8 mouse cellular contexts compared by ENCODE assay signal in the genomic region with DNA sequence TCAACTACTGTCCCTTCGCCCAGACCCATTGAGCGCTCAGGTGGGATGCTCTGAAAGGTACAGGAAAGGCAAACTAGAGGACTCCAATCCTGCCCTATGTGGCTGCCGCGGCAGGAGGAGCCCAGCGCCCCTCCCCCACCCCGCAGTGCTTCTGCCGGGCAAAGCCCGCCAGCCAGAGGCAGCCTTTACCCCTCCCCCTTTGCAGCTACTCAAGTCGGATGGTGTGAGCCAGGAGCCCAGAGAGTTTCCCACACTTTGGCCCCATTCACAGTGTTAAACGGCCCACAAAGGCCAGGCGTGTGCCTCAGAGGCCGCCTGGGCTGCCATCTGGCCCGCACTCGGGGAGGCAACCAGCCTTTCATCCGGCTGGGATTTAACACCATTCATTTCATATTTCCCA. TPM values are rescaled to one million over a fixed set of nuclear protein-coding genes. Genes with fewer than 3 reads are reported as not detected.
A peak's percentile ranks its signal among the peaks of the same experiment; 100 is the strongest.
DNase-seq lines count a peak whose midpoint lies in the region; ATAC-seq and TF ChIP-seq lines count a peak whose summit lies in the region.

No protein-coding gene starts in this region.

- no peak overlapping the region for H3K27ac ChIP-seq in lung, embryonic 14.5 days (ENCODE audit: low read depth)
- H3K27ac ChIP-seq in cerebellum, adult 2 months (ENCODE audit: insufficient read depth, low read length), result no peak overlapping the region
- peak overlapping the region; percentile 68; the same call in 1 of the 2 replicates for H3K27ac ChIP-seq in forebrain, embryonic 14.5 days (ENCODE audit: low read depth, low read length)
- peak overlapping the region; percentile 77 for H3K27ac ChIP-seq in limb, embryonic 10.5 days

- 0 out of 2 replicates have a peak overlapping the region, but pooled peaks have one; percentile 7 for H3K4me3 ChIP-seq in lung, embryonic 14.5 days (ENCODE audit: low read depth, low read length)
- no peak overlapping the region for H3K4me3 ChIP-seq in cerebellum, adult 2 months (replicated peaks; ENCODE audit: insufficient read depth, low read depth, low read length)
- 0 out of 2 replicates have a peak overlapping the region, but pooled peaks have one; percentile 1 for H3K4me3 ChIP-seq in forebrain, embryonic 14.5 days (ENCODE audit: low read depth, low read length)
- H3K4me3 ChIP-seq in limb, embryonic 10.5 days, result peak overlapping the region; percentile 38

- H3K4me1 ChIP-seq in lung, embryonic 14.5 days (ENCODE audit: insufficient read depth), result peaks cover 11% of the 10 kb centered on the region
- H3K4me1 ChIP-seq in cerebellum, adult 2 months (ENCODE audit: control insufficient read depth, insufficient read depth, low read length), result peaks cover 29% of the 10 kb centered on the region
- peaks cover 55% of the 10 kb centered on the region for H3K4me1 ChIP-seq in forebrain, embryonic 14.5 days (ENCODE audit: control insufficient read depth, insufficient read depth, low read length)
- peaks cover 61% of the 10 kb centered on the region for H3K4me1 ChIP-seq in limb, embryonic 10.5 days

- DNase-seq in lung, embryonic 14.5 days, result peak; percentile 70
- DNase-seq in lung, postnatal 14 days, result no peak
- DNase-seq in cerebellum, adult 2 months, result peak; percentile 69 to 81
- DNase-seq in forebrain, embryonic 14.5 days (ENCODE audit: low spot score), result peak; percentile 97
- peak; percentile 78 for DNase-seq in limb, embryonic 10.5 days (ENCODE audit: low spot score)
- peak; percentile 96 for DNase-seq in retina, embryonic 14.5 days (ENCODE audit: low spot score)
- no peak for DNase-seq in adrenal gland, adult 8-10 months
- no peak for DNase-seq in c-Kit-positive CD71-positive TER-119-positive erythroid progenitor cells, embryonic 14.5 days (ENCODE audit: low spot score)

- 0 out of 2 replicates have a peak, but pooled peaks have one; percentile 33 for ATAC-seq in lung, embryonic 14.5 days (ENCODE audit: insufficient read depth)
- peak; percentile 64 for ATAC-seq in forebrain, embryonic 14.5 days

- 1% methylated on average over 15 of the region's 15 CpGs for WGBS in lung, embryonic 14.5 days
- WGBS in cerebellum, adult 2 months, result 2% methylated on average over 15 of the region's 15 CpGs
- WGBS in forebrain, embryonic 14.5 days, result under 1% methylated on average over 15 of the region's 15 CpGs
- under 1% methylated on average over 15 of the region's 15 CpGs for WGBS in limb, embryonic 10.5 days

- H3K4me2 ChIP-seq in lung, embryonic 14.5 days, result peak overlapping the region; percentile 53
- H3K4me2 ChIP-seq in forebrain, embryonic 14.5 days (ENCODE audit: low read length), result peak overlapping the region; percentile 49

- TF ChIP-seq POLR2A in cerebellum, adult 2 months (IDR thresholded peaks at IDR 0.05; ENCODE audit: borderline replicate concordance, insufficient read depth, low read length), result no peak

- H3K36me3 ChIP-seq in lung, embryonic 14.5 days (ENCODE audit: insufficient read depth), result no peaks in the 10 kb centered on the region
- H3K36me3 ChIP-seq in forebrain, embryonic 14.5 days (ENCODE audit: control insufficient read depth, insufficient read depth, low read length), result no peaks in the 10 kb centered on the region
- no peaks in the 10 kb centered on the region for H3K36me3 ChIP-seq in limb, embryonic 10.5 days

- peaks cover 82% of the 10 kb centered on the region for H3K27me3 ChIP-seq in lung, embryonic 14.5 days (ENCODE audit: insufficient read depth, low read length)
- H3K27me3 ChIP-seq in cerebellum, adult 2 months (ENCODE audit: control insufficient read depth, insufficient read depth, low read length), result no peaks in the 10 kb centered on the region
- H3K27me3 ChIP-seq in forebrain, embryonic 14.5 days (replicated peaks; ENCODE audit: control insufficient read depth, insufficient read depth, low read length), result 0 out of 2 replicates have a peak, but pooled peaks cover 3% of the 10 kb centered on the region
- peaks cover 100% of the 10 kb centered on the region for H3K27me3 ChIP-seq in limb, embryonic 10.5 days (ENCODE audit: low read depth, poor library complexity, severe bottlenecking)

- H3K9ac ChIP-seq in lung, embryonic 14.5 days, result peak overlapping the region; percentile 3
- 0 out of 2 replicates have a peak overlapping the region, but pooled peaks have one; percentile 22 for H3K9ac ChIP-seq in forebrain, embryonic 14.5 days (ENCODE audit: low read length)

- H3K9me3 ChIP-seq in lung, embryonic 14.5 days (ENCODE audit: low read depth, low read length), result no peaks in the 10 kb centered on the region
- no peaks in the 10 kb centered on the region for H3K9me3 ChIP-seq in forebrain, embryonic 14.5 days (replicated peaks; ENCODE audit: control insufficient read depth, low read length)
- no peaks in the 10 kb centered on the region for H3K9me3 ChIP-seq in limb, embryonic 10.5 days (replicated peaks)

- no peak for TF ChIP-seq CTCF in lung, embryonic 14.5 days (IDR thresholded peaks at IDR 0.05; ENCODE audit: low read depth)
- no peak for TF ChIP-seq CTCF in cerebellum, adult 2 months (IDR thresholded peaks at IDR 0.05; ENCODE audit: borderline replicate concordance, insufficient read depth, low read depth, low read length)

RNA-seq across cellular contexts. Expression of gene Hes5, which starts 2.6 kb away (rescaled TPM):
- polyA plus RNA-seq in lung, embryonic 14.5 days (2014; fragmentation: Nextera tagmentation; extraction: Ambion mirVana), result 0.14 and 0.15 TPM in 2 replicates
- polyA plus RNA-seq in cerebellum, adult 2 months (2012; rRNA removed), result 4.6 and 4.8 TPM in 2 replicates
- polyA plus RNA-seq in forebrain, embryonic 14.5 days (2014; fragmentation: Nextera tagmentation; extraction: Ambion mirVana), result 73.0 and 86.0 TPM in 2 replicates
- polyA plus RNA-seq in limb, embryonic 10.5 days (2016; fragmentation: Nextera tagmentation; extraction: Ambion mirVana), result 0.33 and 1.1 TPM in 2 replicates
- total RNA-seq in adrenal gland, adult 8-10 months (2022), result not detected

RNA-seq across cellular contexts. Expression of gene Pank4, which starts 5.8 kb away (rescaled TPM):
- 49.3 and 51.0 TPM in 2 replicates for polyA plus RNA-seq in lung, embryonic 14.5 days (2014; fragmentation: Nextera tagmentation; extraction: Ambion mirVana)
- 84.6 and 85.5 TPM in 2 replicates for polyA plus RNA-seq in cerebellum, adult 2 months (2012; rRNA removed)
- 34.6 and 38.9 TPM in 2 replicates for polyA plus RNA-seq in forebrain, embryonic 14.5 days (2014; fragmentation: Nextera tagmentation; extraction: Ambion mirVana)
- 45.8 and 56.5 TPM in 2 replicates for polyA plus RNA-seq in limb, embryonic 10.5 days (2016; fragmentation: Nextera tagmentation; extraction: Ambion mirVana)
- 10 to 100 TPM; 27.8 to 38.1 (median 34.0) TPM for total RNA-seq in adrenal gland, adult 8-10 months (2022)

RNA-seq across cellular contexts. Expression of gene Tnfrsf14, which starts 29.8 kb away (rescaled TPM):
- polyA plus RNA-seq in lung, embryonic 14.5 days (2014; fragmentation: Nextera tagmentation; extraction: Ambion mirVana), result 0.78 and 0.85 TPM in 2 replicates
- polyA plus RNA-seq in cerebellum, adult 2 months (2012; rRNA removed), result 0.80 and 1.3 TPM in 2 replicates
- polyA plus RNA-seq in forebrain, embryonic 14.5 days (2014; fragmentation: Nextera tagmentation; extraction: Ambion mirVana), result not detected in 2 replicates
- 0.55 and 2.4 TPM in 2 replicates for polyA plus RNA-seq in limb, embryonic 10.5 days (2016; fragmentation: Nextera tagmentation; extraction: Ambion mirVana)
- total RNA-seq in adrenal gland, adult 8-10 months (2022), result 10 to 100 TPM in 1 of 4 experiments, 1 to 10 TPM in 3; 6.9 to 14.7 (median 8.7) TPM

RNA-seq across cellular contexts. Expression of gene Fam213b, which starts 59.2 kb away (rescaled TPM):
- polyA plus RNA-seq in lung, embryonic 14.5 days (2014; fragmentation: Nextera tagmentation; extraction: Ambion mirVana), result 37.4 and 39.9 TPM in 2 replicates
- 171 and 180 TPM in 2 replicates for polyA plus RNA-seq in cerebellum, adult 2 months (2012; rRNA removed)
- polyA plus RNA-seq in forebrain, embryonic 14.5 days (2014; fragmentation: Nextera tagmentation; extraction: Ambion mirVana), result 40.3 and 45.9 TPM in 2 replicates
- 34.9 and 42.7 TPM in 2 replicates for polyA plus RNA-seq in limb, embryonic 10.5 days (2016; fragmentation: Nextera tagmentation; extraction: Ambion mirVana)
- 100 to 1,000 TPM in 2 of 4 experiments, 10 to 100 TPM in 2; 21.8 to 161 (median 71.6) TPM for total RNA-seq in adrenal gland, adult 8-10 months (2022)

Comparison
In these comparisons a context has a peak if more than half of its experiments do, and no peak if none do; other contexts are left out.
1. DNase-seq: peak in lung, embryonic 14.5 days (single experiment), cerebellum, adult 2 months (2 of 2), forebrain, embryonic 14.5 days (single experiment), limb, embryonic 10.5 days (single experiment) and retina, embryonic 14.5 days (single experiment); none in lung, postnatal 14 days (single experiment), adrenal gland, adult 8-10 months (single experiment) and c-Kit-positive CD71-positive TER-119-positive erythroid progenitor cells, embryonic 14.5 days (single experiment).
2. H3K27ac ChIP-seq: peak in forebrain, embryonic 14.5 days (single experiment) and limb, embryonic 10.5 days (single experiment); none in lung, embryonic 14.5 days (single experiment) and cerebellum, adult 2 months (single experiment).
3. RNA of gene Hes5, which starts 2.6 kb away (polyA plus RNA-seq): 73.0 to 86.0 TPM in forebrain, embryonic 14.5 days; 4.6 to 4.8 TPM in cerebellum, adult 2 months, 0.33 to 1.1 TPM in limb, embryonic 10.5 days and 0.14 to 0.15 TPM in lung, embryonic 14.5 days; every median in the first group is over 10 times any median in the second.